Mouse (Mus musculus) thymus, postnatal 10 days (tissue): Measurements from ENCODE around the gene Pex16.

Source experiments
- DNase-seq, 2 experiments: peaks; one replicate each; pipeline ENCODE4 v3.0.0; 2021; ENCODE audit warnings: low spot score in 2 of 2

The Pex16 gene

GRCm38 (mm10) chr2:92423156-92423555 is 48.7 kb downstream of the Pex16 start:
- DNase-seq: no peak

GRCm38 (mm10) chr2:92423702-92424461 is 49.4 kb downstream of the Pex16 start:
- no peak for DNase-seq

- DNase-seq: no peak
Observed at GRCm38 (mm10) chr2:92424462-92425308, 50.2 kb downstream of the Pex16 start.

GRCm38 (mm10) chr2:92425366-92425765 is 50.9 kb downstream of the Pex16 start:
- DNase-seq: no peak

DNA sequence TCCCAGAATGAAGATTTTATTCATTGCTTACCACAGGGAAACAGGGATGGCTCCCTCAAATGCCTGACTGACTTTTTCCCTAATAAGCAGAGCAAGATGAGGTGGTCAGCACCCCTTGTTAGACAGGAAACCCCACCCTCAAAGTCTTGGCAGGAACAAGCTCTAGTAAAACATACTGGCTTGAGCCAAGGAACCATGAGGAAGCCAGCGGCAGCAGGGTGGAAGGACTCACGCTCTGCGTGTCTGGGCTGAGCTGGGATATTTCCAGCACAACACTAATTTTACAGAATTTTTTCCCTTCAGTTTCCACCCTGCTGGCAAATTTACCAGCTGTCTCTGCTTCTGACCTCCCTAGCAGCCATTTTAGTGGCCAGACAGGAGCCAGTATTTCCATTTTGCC is 52.0 kb downstream of the Pex16 start:
- no peak for DNase-seq

DNA sequence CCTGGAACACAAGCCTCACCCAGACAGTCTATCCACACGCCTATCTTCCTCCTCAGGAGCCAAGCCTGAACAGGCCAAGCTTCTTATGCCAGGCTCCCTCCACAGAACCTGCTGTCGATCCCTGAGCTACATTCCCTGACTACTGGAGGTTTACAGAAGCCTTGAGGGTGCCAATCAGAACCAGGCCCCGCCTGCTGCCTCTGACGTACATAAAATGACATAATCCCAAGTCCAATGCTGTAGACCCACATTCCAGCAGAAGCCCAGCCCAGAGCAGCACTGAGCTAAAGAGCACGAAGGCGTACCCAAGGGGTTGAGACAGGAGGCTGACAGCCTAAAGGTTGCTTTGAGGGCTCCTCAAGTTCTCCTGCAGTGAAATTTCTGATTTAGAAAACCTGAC is 53.4 kb downstream of the Pex16 start:
- no peak for DNase-seq

GRCm38 (mm10) chr2:92430089-92430488 is 55.6 kb downstream of the Pex16 start:
- no peak for DNase-seq
